Mouse (Mus musculus) thymus, postnatal 10 days (tissue): Measurements from ENCODE around the gene Lmntd1.

Experiments used
- DNase-seq, 2 experiments: peaks; one replicate each; pipeline ENCODE4 v3.0.0; 2021; ENCODE audit warnings: low spot score in 2 of 2

Gene Lmntd1

DNA sequence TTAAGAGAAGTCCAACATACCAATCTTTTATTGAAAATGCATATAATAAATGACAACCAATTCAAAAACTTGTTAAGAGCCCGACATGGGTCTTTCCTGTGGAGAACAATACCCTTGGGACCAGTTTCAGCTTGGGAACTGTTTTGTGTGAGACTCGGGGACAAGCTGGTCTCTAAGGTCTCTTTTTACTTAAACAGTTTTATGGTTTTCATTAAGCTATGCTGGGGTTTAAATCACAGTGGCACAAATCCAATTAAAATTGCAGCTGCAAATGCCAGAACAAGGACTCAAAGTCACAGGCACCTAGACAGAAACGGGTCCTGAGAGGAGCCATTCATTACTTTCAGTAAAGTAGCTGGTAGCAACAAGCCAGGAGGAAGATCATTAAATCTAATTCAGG lies 8.9 kb downstream of the Lmntd1 start:
- DNase-seq: no peak

DNA sequence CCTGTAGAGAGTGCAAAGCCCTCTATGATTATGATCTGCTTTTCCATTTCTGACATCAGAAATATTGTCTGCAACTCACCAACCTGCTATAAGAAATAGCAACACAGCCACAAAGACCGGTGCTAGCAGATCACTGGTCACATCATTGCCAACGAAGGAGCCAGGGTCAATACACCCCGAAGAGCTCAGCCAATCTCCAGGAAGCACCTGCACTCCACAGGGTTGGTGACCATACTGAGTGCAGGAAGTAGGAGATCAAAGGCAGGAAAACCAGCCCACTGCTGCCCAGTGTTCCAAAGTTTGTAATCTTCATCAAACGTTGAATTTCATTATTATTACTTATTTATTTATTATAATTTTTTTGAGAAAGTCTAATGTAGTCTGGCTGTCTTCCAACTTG lies 9.5 kb downstream of the Lmntd1 start:
- no peak for DNase-seq

DNA sequence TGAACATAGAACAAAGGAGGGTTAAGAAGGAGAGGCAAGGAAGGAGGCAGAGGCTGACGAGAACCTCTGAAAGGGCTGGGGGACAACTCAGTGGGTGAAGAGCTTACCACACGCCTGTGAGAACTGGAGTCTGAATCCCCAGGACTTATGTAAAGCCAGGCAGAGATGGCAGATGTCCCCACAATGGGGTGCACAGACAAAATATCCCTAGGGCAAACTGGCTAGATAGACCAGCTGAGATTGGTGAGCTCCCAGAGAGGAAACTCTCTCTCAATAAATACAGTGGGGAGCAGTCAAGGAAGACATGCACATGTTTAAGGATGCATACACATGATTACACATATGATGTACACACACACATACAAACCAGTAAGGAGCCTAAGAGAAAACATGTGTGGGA lies 10.0 kb downstream of the Lmntd1 start:
- no peak for DNase-seq

DNA sequence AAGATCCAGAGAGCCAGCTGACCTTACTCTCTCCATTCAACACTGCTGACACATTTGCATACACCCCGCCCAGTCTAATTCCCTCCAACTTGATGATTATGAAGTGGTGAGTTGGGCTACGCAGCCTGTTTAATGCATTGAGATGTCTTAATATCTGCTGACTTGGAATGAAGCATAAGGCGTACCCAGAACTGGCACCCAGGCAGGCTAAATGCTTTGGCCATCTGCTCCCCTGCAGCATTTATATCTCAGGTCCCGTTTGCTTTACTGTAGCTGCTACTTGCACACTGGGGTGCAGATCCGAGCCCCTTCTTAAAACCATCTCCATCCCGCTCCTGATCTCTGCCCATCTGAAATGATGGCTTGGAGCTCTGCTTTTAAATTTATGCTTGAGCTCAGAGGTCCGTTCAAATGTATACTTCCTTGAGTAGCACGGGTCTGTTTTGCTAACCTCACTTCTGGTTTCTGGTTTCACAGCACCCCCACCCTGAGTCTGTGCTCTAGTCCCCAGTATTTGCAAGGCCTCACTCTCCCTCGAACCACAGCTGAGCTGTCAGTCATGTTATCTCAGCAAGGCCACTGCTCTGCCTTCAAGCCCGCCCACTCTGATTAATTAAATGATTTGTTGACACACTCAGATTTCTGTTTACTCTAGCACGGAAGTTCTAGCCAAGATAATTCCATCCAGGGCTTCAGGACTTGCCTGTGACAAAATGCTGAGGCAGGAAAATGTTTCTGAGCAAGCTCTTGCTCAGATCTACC lies 15.1 kb downstream of the Lmntd1 start:
- DNase-seq: no peak

DNA sequence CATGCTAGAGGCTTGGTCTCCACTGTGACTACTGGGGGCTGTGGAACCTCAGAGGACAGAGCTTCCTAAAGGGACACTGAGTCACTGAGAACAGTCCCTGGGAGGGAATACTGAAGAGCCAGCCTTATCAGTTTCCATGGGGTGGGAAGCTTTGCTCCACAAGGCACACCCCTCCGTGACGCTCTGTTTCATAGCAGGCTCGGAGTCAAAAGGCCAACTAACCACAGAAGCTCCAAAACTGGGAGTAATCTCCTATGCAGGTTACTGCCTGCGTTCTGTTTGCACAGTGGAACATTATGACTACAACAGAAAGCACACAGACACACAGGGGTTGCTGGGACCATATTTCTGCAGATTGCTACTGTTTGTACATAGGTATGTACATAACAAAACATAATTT lies 18.2 kb downstream of the Lmntd1 start:
- no peak for DNase-seq

DNA sequence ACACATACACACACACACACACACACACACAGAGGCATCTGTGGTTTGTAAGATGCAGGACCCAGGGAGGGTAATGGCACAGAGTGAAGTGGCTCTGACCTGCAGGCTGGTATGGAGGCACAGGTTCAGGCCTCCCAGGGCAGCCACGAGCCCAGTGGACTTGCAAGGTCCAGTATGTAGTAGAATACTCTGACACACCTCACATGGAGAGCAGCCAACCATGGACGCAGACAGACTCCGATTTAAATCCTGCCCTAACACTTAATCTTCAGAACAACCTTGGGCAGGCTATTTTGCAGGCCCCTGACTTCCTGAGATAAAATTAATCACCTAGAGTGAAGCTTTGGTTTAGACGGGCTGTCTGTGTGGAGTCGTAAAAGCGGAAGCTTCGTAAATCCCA lies 20.1 kb downstream of the Lmntd1 start:
- DNase-seq: no peak

DNA sequence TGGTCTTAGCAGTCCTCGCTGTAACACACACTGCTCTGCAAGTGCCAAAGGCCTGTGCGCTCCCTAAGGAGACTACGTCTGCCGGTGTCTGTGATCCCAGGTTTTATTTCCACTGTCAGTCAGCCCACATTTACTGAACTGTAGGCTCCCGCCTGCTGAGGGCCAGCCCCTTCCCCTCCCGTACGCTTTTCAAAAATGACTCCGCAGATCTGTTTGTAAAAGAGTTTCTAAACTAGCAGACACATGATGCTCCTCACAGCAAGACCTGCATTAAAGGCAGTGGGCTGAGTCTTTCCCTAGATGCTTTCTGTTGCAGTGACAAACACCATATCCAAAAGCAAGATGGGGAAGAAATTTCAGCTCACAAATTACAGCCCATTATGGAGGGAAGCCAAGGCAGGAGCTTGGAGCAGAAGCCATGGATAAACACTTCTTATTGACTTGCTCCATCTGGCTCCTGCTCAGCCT lies 21.6 kb downstream of the Lmntd1 start:
- DNase-seq: no peak

DNA sequence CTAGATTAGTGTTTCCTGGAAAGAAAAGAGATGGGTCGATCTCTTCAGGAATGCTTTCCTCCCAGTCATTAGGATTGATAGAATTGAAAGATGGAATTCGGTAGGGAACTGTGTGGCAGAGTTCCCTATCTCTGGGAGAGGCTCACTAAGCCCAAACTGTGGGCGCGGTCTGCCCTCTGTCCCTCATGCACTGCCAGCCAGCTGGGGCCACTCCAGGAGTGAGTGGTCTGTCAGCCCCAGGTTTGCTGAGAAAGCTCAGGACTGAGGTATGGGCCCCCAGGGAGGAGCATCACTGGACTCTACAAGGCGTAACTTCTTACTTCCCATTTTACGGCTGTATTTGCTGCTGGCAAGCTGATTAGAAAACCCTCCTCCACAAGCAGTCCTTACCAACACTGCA lies 22.1 kb downstream of the Lmntd1 start:
- DNase-seq: no peak

DNA sequence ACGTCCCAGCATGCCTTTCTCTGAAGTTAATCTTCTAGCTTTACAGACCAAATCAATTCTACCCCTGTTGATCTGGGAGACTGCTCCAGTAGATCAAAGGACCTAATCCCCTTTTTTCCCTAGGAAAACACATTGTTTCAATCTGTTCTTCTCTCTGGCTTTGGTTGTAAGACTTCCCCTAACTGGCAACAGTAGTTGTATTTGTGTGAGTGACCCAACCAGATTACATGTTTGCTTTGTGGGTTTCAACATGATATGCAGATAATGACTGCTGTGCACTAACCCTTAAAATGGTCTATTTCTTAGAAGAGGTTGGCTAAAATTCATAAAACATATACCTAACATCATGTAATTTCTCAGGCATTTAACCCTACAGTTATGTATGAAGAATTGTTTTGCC lies 22.5 kb downstream of the Lmntd1 start:
- no peak for DNase-seq

DNA sequence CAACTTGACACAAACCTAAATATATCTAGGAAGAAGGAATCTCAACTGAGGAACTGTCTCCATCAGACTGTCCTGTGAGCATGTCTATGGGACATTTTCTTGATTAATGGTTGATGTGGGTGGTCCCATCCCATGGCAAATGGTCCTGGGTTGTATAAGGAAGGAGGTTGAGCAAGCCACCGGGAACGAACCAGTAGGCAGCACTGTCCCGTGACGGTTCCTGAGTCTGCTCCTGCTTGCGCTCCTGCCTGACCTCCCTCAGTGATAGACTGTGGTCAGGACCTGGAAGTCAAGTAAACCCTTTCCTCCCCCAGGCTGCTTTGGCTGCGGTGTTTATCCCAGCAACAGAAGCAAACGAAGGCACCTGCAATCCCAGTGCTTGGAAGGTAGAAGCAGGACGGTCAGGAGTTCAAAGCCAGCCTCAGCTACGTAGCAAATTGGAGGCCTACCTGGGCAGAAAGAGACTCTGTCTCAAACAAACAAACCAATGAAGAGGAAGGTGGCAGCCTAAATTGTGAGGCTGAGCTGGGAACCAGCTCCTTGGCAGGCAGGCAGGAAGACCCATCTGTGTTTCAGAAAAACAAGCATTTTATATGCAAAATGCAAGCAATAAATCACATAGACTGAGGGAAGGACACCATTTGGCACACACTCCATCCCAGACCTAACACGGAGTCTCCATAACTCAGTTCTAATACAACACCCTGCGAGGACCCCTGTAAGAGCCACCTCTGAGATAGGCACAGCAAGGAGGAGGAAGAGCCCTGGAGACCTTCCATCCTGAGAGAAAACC lies 23.4 kb downstream of the Lmntd1 start:
- no peak for DNase-seq

DNA sequence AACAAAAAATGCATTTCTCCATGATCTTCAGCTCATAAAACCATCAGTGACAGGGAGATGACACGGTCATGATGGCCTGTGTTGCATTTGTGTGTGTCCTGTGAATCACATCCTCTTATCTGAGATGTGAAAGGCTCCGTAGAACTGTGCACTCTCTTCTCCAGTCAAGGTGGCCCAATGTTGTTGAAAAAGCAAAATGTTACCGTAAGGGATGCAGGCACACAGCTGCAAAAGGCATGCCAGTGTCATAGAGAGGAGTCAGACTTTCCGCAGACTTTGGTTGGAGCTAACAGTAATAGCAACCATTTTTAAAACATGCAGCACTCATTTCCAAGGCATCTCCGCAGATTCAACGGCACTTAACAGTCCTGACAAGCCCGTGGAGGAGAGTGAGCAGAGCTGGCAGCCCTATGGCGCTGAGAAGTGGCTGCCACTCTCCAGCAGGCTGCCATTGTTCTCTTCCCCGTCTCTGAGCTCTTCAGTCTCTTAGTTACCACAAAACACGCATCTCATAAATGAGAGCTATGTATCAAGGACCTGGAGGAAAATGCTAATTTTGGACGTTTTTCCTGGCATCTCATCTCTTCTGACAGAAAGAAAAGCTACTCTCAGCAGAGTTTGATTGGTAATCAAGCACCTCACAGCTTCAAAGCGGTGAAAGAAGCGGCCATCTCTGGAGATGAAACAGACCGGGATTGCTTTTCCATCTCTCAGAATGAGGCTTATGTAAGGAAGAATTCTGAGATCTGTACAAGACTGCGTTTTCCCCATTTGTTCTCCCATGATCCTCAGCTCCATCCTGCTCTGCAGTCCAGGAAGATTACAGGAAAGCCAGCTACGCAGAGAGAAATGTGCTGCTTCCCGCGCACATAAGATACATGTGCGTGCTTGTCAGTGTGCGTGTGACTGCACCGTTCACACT lies 28.8 kb downstream of the Lmntd1 start:
- no peak for DNase-seq

DNA sequence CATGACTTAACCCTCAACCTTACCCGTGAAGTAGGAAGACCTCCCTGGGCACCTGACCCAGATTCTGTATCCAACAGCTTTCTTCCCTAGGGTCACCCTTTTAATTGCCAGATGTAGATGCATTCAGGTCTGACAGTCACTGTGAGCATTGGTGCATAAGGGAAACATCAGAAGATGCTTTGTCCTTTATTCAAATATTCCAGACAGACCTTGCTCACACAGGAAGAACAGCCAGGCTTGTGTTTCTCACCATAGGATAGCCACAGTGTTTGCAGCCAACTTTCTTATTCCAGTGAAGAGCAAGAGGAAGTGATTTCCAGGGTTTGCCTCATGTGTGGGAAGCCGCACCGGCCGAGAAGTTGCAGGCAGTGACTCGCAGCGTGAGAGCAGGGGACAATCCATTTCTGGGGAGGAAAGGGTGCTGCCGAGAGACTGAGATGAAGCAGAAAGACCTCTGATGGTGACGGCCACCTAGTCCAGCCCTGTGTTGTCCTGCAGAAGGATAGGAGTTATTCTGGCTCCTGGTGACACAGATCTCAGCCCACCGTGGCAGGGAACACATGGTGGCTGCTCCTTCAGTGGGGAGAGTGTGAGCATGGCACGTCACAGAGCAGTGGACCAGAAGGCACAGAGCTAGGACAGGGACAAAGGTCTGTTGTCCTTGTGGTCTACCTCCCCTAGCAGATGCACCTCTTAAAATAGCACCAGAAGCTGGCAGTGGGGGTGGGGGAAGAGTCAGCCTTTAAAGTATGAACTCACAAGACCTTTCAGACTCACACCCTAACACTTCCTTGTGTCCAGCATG lies 32.6 kb downstream of the Lmntd1 start:
- no peak for DNase-seq

DNA sequence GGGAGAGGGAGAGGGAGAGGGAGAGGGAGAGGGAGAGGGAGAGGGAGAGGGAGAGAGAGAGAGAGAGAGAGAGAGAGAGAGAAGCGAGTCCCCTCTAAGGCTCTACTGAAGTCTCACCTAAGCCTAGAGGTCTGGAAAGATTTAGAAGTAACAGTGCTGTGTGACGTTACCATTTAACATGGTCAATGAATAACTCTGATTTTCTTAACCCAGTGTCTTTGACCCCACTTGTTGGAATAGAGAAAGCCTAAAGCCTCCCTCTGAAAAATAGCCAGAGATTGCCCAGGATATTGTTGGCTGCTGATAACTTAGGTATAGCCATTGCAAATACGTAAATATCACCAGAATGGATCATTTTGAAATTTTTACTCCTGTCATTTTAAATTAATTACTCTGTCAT lies 34.4 kb downstream of the Lmntd1 start:
- no peak for DNase-seq

DNA sequence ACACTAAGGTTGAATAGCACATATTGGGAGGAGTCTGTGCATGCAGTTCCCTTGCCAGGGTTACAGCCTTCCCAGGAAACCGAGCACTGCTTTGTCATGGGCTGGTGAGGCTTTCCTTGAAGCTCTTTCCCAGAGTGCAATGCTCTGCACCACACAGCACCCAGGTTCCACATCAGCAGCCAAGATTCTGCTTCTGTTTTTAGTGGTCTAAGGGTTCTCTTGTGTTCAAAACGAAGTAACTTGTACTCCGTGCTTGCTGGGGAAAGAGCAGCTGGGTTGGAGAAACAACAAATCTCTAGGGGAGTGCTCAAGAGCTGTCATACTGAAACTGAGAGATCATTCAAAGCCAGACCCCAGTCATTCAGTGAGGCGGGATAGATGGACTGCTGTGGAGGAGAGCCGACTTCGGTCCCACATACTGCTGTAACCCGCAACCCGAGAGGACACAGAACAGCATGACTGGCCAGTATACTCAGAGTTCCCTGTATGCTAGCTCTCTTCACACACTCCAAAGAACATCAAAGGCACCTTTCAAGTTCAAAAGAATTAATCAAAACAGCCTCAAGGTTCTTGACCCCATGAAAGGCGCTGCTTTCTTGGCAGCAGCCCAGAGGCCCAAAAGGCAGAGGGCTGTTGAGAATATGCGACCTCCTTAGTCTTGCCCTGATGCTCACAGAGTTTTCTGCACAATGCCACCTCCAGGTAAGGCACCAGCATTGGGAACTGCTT lies 35.5 kb downstream of the Lmntd1 start:
- no peak for DNase-seq

DNA sequence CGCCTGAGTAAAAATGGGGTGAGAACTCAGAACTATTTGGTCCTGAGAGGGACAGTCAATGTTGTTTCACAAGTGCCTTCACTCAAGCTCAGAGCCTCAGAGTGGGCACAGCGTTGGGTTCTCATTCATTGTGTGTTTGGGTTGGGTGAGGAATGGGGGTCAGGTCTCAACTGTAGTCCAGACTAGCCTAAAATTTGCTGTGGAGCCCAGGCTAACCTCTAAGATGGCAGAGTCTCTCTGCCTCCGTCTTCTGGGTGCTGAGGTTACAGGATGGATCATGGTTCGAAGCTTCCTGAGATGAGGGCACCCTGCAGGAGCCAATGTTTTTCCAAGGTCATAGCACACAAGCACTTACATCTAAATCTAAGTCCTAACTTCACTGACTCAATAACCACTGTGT lies 37.4 kb downstream of the Lmntd1 start:
- DNase-seq: no peak

DNA sequence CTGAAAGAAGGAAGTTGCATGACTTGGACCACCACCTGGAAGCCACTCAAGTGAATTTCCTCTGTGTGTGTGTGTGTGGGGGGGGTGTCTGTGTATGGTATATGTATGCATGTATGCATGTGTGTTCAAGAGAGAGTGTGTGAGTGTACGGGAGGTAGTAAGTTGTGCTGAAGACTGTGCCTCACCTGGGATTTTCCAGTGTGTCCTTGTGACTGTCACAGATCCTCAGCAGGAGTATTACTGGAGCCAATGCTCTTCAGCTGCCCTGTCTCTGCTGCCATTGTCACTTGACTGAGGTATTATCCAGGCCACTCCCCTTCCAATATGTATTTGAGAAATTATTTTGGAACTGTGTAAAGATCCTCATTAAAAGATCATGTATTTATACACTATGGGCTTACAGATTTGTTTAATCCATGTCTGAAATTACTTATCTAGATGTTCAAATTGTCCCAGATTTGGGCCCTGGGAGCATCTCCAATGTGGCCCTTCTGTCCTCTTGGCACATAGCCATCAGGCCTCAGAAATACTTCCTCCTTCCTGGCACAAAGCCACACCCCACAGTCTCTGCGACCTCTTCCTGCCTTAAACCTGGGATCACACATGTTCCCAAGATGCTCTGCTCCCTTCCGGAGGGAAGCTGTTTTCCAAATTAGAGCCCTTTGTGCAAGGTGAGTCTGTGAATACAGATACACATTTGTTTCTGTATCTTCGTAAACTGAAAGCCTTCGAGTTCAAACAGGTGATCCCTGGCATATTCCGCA lies 40.7 kb downstream of the Lmntd1 start:
- no peak for DNase-seq

DNA sequence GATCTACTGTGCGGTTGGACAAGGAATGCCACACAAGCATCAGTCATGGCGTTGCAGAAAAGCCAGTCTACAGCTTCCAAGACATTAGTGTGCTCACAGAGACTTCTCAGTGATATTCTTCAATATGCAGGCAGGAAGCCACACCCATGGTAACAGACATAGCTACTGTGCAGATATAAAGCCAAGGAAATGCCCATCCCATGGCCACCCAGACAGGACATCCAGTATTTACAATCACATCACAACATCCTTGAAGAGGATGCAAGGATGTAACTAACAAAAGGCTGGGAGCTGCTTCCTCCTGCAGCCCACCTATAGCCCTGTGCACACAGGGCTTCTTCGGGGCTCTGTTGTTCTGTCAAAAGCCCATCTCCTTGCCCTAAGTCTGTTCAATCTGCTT lies 45.4 kb downstream of the Lmntd1 start:
- DNase-seq: no peak

DNA sequence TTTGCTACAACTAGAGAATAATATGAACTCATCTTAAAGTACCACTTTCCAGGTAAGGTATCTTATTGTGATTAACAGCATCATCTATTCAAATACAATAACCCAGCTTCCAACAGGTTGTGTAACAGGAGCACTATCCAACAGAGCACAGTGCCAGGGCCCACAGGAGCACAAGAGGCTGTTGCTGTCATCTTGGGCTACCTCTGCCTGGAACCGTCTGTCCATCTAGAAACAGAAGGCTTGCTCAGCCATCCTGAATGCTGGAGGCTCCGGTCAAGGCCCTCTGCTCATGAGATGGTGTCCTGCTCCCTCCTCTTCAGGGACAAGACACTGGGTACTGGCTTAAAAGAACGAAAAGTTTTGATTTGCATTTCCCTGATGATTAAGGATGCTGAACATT lies 46.3 kb downstream of the Lmntd1 start:
- DNase-seq: no peak

DNA sequence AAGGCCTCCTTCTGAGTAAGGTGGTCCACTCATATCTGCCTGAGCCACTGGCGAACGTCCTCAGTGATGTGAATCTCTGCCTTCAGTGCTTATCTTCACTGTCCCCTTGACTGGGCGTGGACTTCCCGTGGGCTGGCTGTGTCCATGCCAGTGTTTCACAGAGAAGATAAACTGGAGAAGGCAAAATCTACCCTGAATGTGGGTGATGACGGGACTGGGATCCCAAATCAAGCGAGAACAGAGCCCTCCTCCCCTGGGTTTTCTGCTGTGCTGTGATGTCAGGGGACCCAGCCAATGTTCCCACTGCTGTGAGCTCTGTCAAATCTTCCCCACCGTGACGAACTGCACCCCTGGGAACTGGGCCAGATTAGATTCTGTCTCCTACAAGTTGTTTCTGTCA lies 46.8 kb downstream of the Lmntd1 start:
- DNase-seq: no peak

DNA sequence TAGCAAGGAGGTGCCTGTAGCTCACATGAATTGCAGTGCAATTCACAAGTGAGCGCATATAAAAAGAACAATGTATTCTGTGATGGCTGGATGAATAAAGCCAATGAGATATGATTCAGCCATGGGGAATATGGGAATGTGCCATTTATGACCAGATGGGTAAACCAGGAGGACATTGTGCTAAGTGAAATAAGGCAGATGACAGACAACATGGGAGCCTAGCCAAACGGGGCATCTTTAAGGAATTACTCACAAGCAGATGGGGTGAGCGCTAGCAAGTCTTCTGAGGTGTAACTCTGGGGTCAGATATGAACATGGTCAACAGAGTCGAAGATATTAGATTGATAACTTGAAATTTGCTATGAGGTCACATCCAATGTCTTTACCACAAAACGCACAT lies 48.5 kb downstream of the Lmntd1 start:
- DNase-seq: no peak
